Mouse (Mus musculus): Measurements from ENCODE around the gene Zhx3.

DNA sequence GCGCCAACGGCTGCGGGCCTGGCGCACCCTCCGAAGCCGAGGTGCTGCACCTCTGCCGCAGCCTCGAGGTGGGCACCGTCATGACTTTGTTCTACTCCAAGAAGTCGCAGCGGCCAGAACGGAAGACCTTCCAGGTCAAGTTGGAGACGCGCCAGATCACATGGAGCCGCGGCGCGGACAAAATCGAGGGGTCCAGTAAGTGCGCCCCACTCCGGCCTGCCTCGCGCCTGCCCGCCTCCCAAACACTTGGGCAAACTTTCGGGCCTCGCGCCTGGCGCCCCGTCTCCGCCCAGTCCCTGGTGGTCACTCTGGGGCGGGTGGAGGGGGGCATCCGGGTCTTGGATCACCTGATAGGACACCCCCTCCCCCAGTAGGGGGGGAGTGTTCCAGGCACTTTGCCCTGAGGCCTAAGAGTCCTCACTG, 140.9 kb downstream of the Zhx3 start:
- TF ChIP-seq CTCF (IDR thresholded peaks at IDR 0.05; ENCODE audit: low read depth, low read length) (no peak), POLR2A (IDR thresholded peaks at IDR 0.05; ENCODE audit: extremely low read depth, insufficient read depth, low read length) (no peak)

Measured in liver, adult 2 months (tissue).